Mouse (Mus musculus) frontal cortex, postnatal 10 days (tissue): ENCODE measurements around the gene Ganc.
A peak's percentile ranks its signal among the peaks of the same experiment; 100 is the strongest.

Experiments
- DNase-seq, 2 experiments: peaks; one replicate each; pipeline ENCODE4 v3.0.0; 2022; ENCODE audit warnings: low spot score in 2 of 2, mixed read lengths in 1 of 2

Gene Ganc

GRCm38 (mm10) chr2:120403653-120403985, at the start of gene Ganc:
Gene Ganc, plus strand, starts transcription at chr2:120403896.
- no peak for DNase-seq

- no peak for DNase-seq
These were observed 43.3 kb upstream of the Ganc start for GRCm38 (mm10) chr2:120360425-120360824.

GRCm38 (mm10) chr2:120366501-120366900, 37.2 kb upstream of the Ganc start:
- DNase-seq = no peak

DNA sequence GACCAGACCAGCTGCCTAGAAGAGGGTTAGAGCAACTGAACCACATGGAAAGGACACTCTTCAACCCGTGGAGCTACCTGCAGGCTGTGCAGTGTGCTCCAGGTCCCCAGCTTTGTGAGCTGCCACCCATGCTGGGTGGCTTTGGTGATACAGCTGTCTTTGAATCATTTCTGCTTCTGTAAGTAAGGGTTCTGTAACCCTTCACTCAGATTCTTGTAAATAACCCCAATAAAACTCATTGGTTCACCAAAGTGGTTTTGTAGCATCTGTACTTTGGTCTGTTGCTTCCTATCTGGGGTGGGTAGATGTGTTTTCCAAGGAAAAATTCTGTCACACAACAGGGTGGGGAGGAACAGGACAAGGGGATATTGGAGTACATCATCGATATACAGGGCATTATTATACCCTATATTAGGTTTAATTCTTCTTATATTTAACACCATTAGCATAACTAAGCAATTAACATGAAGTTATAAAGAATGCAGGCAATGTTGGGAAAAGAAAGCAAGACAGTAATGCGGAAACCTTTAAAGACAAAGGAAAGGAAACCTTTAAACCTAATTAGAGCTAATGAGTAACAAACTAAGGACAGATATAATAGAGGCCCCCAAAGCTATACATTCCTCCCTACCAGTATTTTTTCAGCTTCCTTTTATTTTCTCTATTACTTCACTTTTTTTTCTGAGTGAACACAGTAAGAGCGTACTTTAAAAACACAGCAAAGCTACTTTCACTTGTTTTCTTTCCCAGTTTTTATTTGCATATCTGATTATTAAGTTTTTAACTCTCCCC, 36.1 kb upstream of the Ganc start:
- no peak for DNase-seq

GRCm38 (mm10) chr2:120373858-120374257, 29.8 kb upstream of the Ganc start:
- no peak for DNase-seq

- DNase-seq = no peak
These were observed 17.4 kb upstream of the Ganc start for GRCm38 (mm10) chr2:120386264-120386663.

GRCm38 (mm10) chr2:120387291-120387690, 16.4 kb upstream of the Ganc start:
- DNase-seq = no peak

DNA sequence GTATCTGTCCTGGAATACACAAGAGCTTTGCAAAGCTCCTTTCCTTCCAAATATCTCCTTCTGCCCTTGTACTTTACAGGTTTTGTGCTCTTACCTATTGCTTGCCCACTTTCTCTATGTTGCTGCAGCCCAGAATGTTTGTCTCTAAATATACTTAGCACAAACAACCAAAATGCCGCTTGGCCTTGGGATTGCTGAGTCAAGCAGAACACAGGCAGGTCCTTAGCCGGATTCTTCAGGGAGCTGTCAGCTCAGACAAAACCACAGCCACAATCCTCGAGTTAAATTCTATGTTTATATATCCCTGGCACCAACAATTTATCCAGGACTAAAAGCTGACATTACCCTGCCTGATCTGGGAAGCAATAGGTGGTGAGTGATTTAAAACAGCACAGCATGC, 14.3 kb upstream of the Ganc start:
- no peak for DNase-seq

DNA sequence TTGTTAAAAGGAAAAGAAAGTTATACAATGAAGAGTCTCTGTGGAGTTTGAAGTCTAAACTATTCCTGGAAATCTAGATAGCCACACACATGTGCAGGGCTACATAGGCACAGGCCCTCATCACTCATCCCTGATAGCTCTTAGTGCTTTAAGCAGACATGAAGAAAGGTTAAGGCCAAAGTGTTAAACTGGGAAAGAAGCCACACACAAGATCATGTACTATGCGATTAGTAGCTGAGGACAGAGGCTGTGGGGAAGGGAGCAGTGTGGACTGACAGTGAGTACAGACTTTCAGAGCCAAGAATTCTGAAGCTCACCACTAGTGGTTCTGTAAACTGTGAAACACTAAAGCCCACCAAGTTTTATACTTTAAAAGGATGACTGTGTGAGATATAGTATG, 12.8 kb upstream of the Ganc start:
- no peak for DNase-seq

DNA sequence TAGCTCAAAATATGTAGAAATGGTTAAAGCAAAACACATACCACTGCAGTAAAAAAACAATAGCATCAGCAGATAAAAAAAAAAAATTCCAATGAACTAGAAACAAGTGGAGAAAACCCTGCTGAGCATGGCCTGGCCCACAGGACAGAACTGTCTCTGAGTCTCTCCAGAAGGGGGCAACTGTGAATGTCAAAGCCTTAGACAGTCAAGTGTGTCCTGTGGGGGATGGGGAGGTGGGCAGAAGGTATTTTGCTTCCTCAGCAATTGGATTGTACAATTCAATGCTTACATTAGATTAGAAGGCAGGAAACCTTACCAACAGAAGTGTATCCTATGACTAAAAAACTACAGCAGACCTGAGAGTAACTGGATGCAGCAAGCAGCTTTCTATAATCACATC, 11.3 kb upstream of the Ganc start:
- no peak for DNase-seq

- DNase-seq = no peak
These were observed 5.7 kb upstream of the Ganc start for GRCm38 (mm10) chr2:120397951-120398350.

DNA sequence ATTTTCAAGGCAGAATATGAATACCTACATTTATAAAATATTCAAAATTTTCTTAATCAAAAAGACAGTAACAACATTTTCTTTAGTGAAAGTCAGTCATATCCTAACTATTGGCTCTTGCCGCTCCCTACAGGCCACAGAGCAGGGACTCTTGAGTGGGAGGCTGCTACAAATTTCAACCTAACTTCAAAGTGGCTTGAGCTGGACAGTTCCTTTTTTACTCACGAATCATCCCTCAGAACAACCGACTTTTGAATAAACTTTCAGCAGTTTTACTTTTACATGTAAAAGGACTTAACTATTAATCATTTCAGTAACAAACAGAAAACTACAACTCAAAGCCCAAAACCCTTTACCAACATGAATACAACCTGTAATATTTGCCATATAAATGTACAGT, 883 bp upstream of the Ganc start:
- no peak for DNase-seq

GRCm38 (mm10) chr2:120403986-120404822, 508 bp downstream of the Ganc start, which contains the start of gene Tmem87a:
Gene Tmem87a, minus strand, starts transcription at chr2:120404113.
- peak; percentile 91 to 94 for DNase-seq

DNA sequence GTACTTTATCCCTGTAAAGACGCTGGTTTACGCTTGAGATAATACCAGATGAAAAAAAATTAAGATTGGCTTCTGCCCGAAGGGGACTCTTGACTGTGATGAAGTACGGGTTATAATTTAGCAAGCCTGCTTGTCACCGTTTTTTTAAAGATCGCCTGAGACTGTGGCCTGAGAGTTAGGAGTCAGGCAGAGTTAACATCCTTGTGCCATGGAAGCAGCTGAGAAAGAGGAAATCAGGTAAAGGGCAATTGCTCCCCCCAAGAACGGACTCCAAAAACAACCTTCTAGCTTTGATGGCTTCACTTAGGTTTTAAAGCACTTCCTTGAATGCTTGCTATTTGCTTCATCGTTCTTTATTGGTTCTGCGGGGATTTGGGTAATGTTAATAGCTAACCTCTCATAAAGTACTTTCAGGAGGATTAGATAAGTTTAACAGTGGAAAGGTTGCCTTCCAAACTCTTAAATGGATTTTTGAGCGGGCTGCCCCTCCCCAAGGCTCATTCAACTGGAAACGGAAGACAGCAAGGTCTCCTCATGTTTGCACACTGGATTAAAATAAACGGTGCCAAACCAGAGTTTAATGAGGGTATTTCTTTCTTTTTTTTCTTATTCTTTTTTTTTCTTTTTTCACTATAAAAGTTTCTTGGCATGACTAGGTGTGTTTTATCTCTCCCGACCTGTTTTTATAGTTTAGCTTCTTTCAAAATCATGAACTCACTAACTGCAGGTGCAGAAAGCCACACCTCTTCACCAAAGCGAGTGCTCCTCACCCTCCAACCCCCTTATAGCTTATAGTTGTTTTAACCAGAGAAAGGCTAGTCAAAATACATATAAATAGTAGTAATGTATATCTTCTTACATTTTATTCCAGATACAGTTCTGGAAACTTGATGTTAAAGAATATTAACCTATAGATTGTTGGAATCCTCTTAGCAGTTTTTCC, 1.4 kb downstream of the Ganc start:
- no peak for DNase-seq

DNA sequence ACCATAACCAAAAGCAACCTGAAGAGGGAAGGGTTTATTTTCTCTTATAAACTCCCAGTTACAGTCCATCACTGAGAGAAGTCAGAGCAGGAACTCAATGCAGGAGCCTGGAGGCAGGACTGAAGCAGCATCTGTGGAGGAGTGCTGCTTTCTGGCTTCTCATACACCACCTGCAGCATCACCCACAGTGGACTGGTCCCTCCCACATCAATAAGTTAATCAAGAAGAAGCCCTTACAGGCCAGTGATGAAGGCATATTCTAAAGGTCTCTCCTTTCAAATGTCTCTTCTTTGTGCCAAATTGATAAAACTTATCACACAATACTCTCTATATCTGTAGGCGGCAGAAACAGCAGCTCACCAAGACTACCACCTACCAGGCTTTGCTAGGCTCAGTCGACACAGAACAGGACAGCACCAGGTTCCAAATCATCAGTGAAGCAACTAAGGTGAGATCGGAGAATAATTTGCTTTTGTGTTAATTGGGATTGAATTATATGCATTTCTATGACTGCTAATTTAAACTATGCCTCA, 7.5 kb downstream of the Ganc start:
- DNase-seq = no peak

- no peak for DNase-seq
These were observed 10.4 kb downstream of the Ganc start for GRCm38 (mm10) chr2:120414113-120414512.

DNA sequence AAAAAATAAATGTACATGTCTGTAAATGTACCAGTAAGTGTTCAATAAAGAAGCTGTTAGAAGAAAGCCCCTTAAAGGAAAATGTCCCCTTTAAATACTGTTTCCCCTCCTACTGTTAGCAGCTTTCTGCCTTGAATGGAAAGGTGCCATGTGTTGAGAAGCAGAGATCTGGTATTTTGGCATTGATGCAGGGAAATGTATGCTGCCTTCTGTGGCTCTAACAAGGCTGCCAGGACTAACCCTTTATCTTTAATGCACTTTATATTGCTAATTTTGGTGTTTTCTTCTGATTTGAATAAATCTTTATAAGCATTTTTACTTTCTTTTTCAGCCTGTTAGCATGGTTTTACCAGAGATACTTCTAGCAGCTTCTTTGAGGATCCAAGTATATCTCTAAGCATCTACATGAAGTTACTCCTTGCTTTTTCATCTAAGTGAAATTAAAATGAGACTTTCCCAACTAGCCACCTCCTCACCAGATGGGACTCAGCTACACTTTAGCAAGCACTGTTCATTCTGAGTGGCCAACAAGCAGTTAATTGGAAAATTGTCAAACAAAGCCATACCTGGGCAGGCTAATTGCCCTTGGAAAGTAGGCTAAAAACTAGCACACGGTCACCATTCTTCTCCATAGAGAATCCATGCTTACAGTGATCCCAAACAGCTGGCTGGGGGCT, 11.2 kb downstream of the Ganc start:
- no peak for DNase-seq

DNA sequence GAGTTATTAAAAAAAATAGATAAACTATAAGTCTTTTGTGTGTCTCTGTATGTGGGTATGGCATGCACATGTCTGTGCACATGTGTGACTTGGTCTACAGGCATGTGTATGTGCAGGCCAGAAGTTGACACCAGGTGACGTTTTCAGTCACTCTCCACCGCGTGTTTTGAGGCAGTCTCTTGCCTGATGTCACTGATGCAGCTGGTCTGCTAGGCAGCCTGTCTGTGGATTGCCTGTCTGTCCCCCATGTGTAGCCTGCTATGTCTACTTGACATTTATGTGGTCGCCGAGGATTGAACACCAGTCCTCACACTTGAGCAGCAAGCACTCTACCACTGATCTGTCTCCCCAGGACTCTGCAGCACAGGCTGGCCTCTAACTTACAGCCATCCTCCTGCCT, 20.7 kb downstream of the Ganc start:
- DNase-seq = no peak

GRCm38 (mm10) chr2:120444486-120444885, 40.8 kb downstream of the Ganc start:
- no peak for DNase-seq

GRCm38 (mm10) chr2:120446373-120446772, 42.7 kb downstream of the Ganc start:
- DNase-seq = no peak

- DNase-seq = no peak
These were observed 43.6 kb downstream of the Ganc start for GRCm38 (mm10) chr2:120447306-120447705.
